Mouse (Mus musculus) heart, embryonic 13.5 days (tissue): ENCODE results near the gene Sele. TPM values are rescaled to one million over a fixed set of nuclear protein-coding genes. Genes with fewer than 3 reads are reported as not detected.

ENCODE experiments used
- ATAC-seq: fragments of 200-750 bp; cut with Nextera tagmentation; 2 replicates; pipeline ENCODE4 v1.8.0; 2017; ENCODE audit warnings: moderate TSS enrichment; ENCODE audit not compliant: insufficient number of reproducible peaks, low FRiP score, low TSS enrichment; ENCODE audit errors: extremely low read depth
- H3K27ac ChIP-seq: fragments of 300-500 bp; sonication (generic); replicated peaks from 2 replicates; pipeline ENCODE4 v1.5.1; 2015; ENCODE audit warnings: moderate library complexity, mild to moderate bottlenecking, inconsistent platforms
- H3K27me3 ChIP-seq: fragments of 300-500 bp; sonication (generic); replicated peaks from 2 replicates; pipeline ENCODE4 v1.6.1; 2015; ENCODE audit warnings: mild to moderate bottlenecking, inconsistent platforms
- H3K36me3 ChIP-seq: fragments of 300-500 bp; sonication (generic); 2 replicates; pipeline ENCODE4 v1.6.1; 2015; ENCODE audit warnings: mild to moderate bottlenecking, inconsistent platforms
- H3K4me1 ChIP-seq: fragments of 300-500 bp; sonication (generic); 2 replicates; pipeline ENCODE4 v1.6.1; 2015; ENCODE audit warnings: inconsistent platforms
- H3K4me2 ChIP-seq: fragments of 300-500 bp; sonication (generic); 2 replicates; pipeline ENCODE4 v1.6.1; 2015; ENCODE audit warnings: inconsistent platforms, mild to moderate bottlenecking, moderate library complexity
- H3K4me3 ChIP-seq: fragments of 300-500 bp; sonication (generic); 2 replicates; pipeline ENCODE4 v1.5.1; 2015; ENCODE audit warnings: moderate library complexity, mild to moderate bottlenecking, inconsistent platforms
- H3K9ac ChIP-seq: fragments of 300-500 bp; sonication (generic); 2 replicates; pipeline ENCODE4 v1.6.1; 2015; ENCODE audit warnings: inconsistent platforms, mild to moderate bottlenecking, moderate library complexity
- H3K9me3 ChIP-seq: fragments of 300-500 bp; sonication (generic); 2 replicates; pipeline ENCODE4 v1.6.1; 2016; ENCODE audit warnings: inconsistent platforms
- WGBS: fragments of 180-500 bp; shearing (Covaris S2); methylation state at CpG from one replicate; pipeline ENCODE4 v1.1.7; 2015; ENCODE audit warnings: mixed read lengths; 5-methylcytosine and 5-hydroxymethylcytosine counted together
- polyA plus RNA-seq: library from polyadenylated mRNA; unstranded; fragments of >200 nt; fragmentation: Nextera tagmentation; extraction: Ambion mirVana; gene quantifications from 2 replicates; pipeline ENCODE4 v1.2.1, GENCODE M21; 2015

Sele gene
- polyA plus RNA-seq, 1 experiment from 2014 or later = 0.57 TPM

DNA sequence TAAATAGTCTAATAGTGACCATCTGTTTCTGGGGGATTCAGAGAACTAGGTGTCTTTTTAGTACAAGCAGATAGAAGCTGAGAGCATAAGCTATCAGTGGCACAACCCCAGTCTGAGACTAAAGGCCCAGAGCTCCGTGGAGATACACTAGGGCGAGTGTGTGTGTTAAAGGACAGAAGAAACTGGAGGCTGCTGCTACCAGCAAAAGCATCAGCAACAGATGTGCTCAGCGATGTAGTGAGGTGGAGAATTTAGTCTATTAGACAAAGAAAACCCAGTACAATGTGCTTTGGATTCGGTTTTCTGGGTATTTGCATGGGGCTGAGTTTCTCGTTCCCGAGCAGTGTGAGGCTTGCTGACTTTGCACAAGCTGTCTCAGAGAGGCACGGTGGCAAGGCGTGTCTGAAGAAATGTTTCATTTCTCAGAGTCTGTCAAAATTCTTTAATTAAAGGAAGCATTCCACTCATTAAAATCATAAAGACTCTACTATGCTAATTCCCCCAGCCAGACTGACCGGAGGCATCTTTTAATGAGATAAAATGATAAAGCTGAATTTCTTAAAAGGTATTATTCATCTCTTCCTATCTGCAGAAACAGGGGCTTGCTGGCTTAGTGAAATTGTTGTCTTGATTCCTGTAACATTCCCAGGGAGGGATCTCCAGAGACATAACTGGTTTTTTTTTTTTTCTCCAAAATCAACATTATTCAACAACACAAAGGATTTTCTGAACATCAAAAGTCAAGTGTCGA is 7.5 kb upstream of the Sele start:
- Histone ChIP-seq H3K36me3 (no peaks in the 10 kb centered on the region), H3K4me3 (no peak overlapping the region), H3K27ac (no peak overlapping the region), H3K4me1 (peaks cover 20% of the 10 kb centered on the region), H3K9me3 (no peaks in the 10 kb centered on the region), H3K4me2 (no peak overlapping the region), H3K27me3 (no peaks in the 10 kb centered on the region), H3K9ac (no peak overlapping the region)
- ATAC-seq = no peak
- 64% methylated on average over 10 of the region's 10 CpGs for WGBS

- no peak; the same call in 1 of the 2 replicates for ATAC-seq
- peak overlapping the region; percentile 51 for H3K27ac ChIP-seq
Observed at GRCm38 (mm10) chr1:164043549-164043948, 4.5 kb upstream of the Sele start.

DNA sequence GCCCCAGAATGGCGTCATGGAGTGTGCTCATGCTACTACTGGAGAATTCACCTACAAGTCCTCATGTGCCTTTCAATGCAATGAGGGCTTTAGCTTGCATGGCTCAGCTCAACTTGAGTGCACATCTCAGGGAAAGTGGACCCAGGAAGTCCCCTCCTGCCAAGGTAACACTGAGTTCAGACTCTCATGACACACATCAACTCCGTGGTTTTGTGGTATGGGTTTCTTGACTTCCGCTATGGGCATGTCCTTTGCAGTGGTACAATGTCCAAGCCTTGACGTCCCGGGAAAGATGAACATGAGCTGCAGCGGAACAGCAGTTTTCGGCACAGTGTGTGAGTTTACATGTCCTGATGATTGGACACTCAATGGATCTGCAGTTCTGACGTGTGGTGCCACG is 5.5 kb downstream of the Sele start:
- H3K9ac ChIP-seq = no peak overlapping the region
- no peak overlapping the region for H3K4me2 ChIP-seq
- H3K27me3 ChIP-seq = no peaks in the 10 kb centered on the region
- no peaks in the 10 kb centered on the region for H3K36me3 ChIP-seq
- 0 out of 2 replicates have a peak, but pooled peaks cover 2% of the 10 kb centered on the region for H3K4me1 ChIP-seq
- H3K4me3 ChIP-seq = no peak overlapping the region
- 76% methylated on average over 9 of the region's 9 CpGs for WGBS
- ATAC-seq = no peak
- no peak overlapping the region for H3K27ac ChIP-seq
- H3K9me3 ChIP-seq = no peaks in the 10 kb centered on the region

More at GRCm38 (mm10) chr1:164043549-164043948, 4.5 kb upstream of the Sele start:
- Histone ChIP-seq H3K4me3 (no peak overlapping the region), H3K9me3 (no peaks in the 10 kb centered on the region), H3K4me1 (peaks cover 21% of the 10 kb centered on the region), H3K27me3 (no peaks in the 10 kb centered on the region), H3K4me2 (no peak overlapping the region), H3K36me3 (no peaks in the 10 kb centered on the region), H3K9ac (no peak overlapping the region)
- WGBS = 33% methylated on average over 3 of the region's 3 CpGs

GRCm38 (mm10) chr1:164054800-164055199 is 6.8 kb downstream of the Sele start:
- no peak for ATAC-seq
- no peak overlapping the region for H3K4me3 ChIP-seq
- no peak overlapping the region for H3K9ac ChIP-seq
- no peaks in the 10 kb centered on the region for H3K4me1 ChIP-seq
- WGBS = 34% methylated on average over 2 of the region's 2 CpGs
- no peak overlapping the region for H3K4me2 ChIP-seq
- H3K27ac ChIP-seq = no peak overlapping the region
- no peaks in the 10 kb centered on the region for H3K9me3 ChIP-seq
- H3K27me3 ChIP-seq = no peaks in the 10 kb centered on the region
- no peaks in the 10 kb centered on the region for H3K36me3 ChIP-seq

GRCm38 (mm10) chr1:164060071-164060470 is 12.0 kb downstream of the Sele start:
- no peak overlapping the region for H3K9ac ChIP-seq
- ATAC-seq = no peak
- H3K27me3 ChIP-seq = no peaks in the 10 kb centered on the region
- no peaks in the 10 kb centered on the region for H3K9me3 ChIP-seq
- no peak overlapping the region for H3K27ac ChIP-seq
- no peak overlapping the region for H3K4me3 ChIP-seq
- no peaks in the 10 kb centered on the region for H3K36me3 ChIP-seq
- WGBS = 79% methylated on average over 4 of the region's 4 CpGs
- H3K4me1 ChIP-seq = no peaks in the 10 kb centered on the region
- no peak overlapping the region for H3K4me2 ChIP-seq

- 32% methylated on average over 4 of the region's 4 CpGs for WGBS
- Histone ChIP-seq H3K27me3 (no peaks in the 10 kb centered on the region), H3K36me3 (no peaks in the 10 kb centered on the region), H3K9me3 (no peaks in the 10 kb centered on the region), H3K27ac (no peak overlapping the region), H3K4me3 (no peak overlapping the region), H3K4me1 (no peaks in the 10 kb centered on the region), H3K4me2 (no peak overlapping the region), H3K9ac (no peak overlapping the region)
- ATAC-seq = no peak
Observed at GRCm38 (mm10) chr1:164061278-164061677, 13.2 kb downstream of the Sele start.

DNA sequence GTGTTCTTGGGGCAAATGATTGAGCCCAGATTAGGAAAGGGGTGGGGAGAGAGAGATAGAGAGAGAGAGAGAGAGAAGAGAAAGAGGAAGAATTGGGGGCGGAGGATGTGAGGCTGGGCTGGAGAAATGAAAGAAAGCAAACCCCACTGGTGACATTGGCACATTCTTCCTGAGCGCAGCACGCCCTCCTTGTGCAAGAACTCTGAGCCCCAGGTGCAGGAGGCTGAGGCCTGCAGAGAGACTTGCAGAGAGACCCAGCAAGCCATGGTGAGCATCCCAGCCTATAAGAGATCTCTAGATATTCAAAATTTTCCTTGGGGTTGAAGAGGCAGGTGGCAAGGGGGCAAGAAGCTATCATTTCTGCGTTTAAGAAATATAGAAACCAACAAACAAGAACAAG is 13.9 kb downstream of the Sele start, which contains the start of gene Sell:
Gene Sell (plus strand): TSS at position 58 of the 400 bp plus-strand sequence.
- no peak for ATAC-seq
- WGBS = 66% methylated on average over 4 of the region's 4 CpGs

DNA sequence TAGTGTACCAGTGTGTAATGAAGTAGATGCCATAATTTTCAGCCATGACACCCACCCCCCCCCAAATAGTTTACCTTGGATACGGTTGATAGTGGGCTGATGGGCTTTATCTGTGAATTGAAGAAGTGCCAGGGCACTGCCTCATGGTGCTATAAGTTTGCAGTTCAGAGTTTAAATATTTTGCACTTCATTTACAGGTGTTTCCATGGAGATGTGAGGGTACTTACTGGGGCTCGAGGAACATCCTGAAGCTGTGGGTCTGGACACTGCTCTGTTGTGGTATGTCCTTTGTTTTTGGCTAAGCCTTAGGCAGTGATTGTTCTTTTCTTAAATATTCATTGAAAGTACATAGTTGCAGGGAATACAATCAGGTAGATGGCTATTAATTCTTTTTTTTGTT is 14.8 kb downstream of the Sele start:
- H3K4me1 ChIP-seq = no peaks in the 10 kb centered on the region
- H3K27ac ChIP-seq = no peak overlapping the region
- no peak for ATAC-seq
- H3K36me3 ChIP-seq = no peaks in the 10 kb centered on the region
- WGBS = 45% methylated on average over 2 of the region's 2 CpGs
- no peaks in the 10 kb centered on the region for H3K27me3 ChIP-seq
- H3K9me3 ChIP-seq = no peaks in the 10 kb centered on the region
- H3K9ac ChIP-seq = no peak overlapping the region
- no peak overlapping the region for H3K4me2 ChIP-seq
- H3K4me3 ChIP-seq = no peak overlapping the region

More for the DNA sequence above, 13.9 kb downstream of the Sele start, which contains the start of gene Sell:
- no peaks in the 10 kb centered on the region for H3K36me3 ChIP-seq
- no peak within 1 kb of the TSS for H3K9ac ChIP-seq
- H3K4me1 ChIP-seq = no peaks in the 10 kb centered on the region
- H3K9me3 ChIP-seq = no peaks in the 10 kb centered on the region
- no peaks in the 10 kb centered on the region for H3K27me3 ChIP-seq
- no peak within 1 kb of the TSS for H3K4me2 ChIP-seq
- no peak within 1 kb of the TSS for H3K4me3 ChIP-seq
- no peak within 1 kb of the TSS for H3K27ac ChIP-seq

- no peak overlapping the region for H3K27ac ChIP-seq
- H3K9ac ChIP-seq = no peak overlapping the region
- WGBS = 46% methylated on average over 3 of the region's 3 CpGs
- H3K36me3 ChIP-seq = no peaks in the 10 kb centered on the region
- H3K27me3 ChIP-seq = no peaks in the 10 kb centered on the region
- no peaks in the 10 kb centered on the region for H3K9me3 ChIP-seq
- ATAC-seq = no peak
- no peak overlapping the region for H3K4me2 ChIP-seq
- no peak overlapping the region for H3K4me3 ChIP-seq
- H3K4me1 ChIP-seq = no peaks in the 10 kb centered on the region
Observed at GRCm38 (mm10) chr1:164063745-164064144, 15.7 kb downstream of the Sele start.

DNA sequence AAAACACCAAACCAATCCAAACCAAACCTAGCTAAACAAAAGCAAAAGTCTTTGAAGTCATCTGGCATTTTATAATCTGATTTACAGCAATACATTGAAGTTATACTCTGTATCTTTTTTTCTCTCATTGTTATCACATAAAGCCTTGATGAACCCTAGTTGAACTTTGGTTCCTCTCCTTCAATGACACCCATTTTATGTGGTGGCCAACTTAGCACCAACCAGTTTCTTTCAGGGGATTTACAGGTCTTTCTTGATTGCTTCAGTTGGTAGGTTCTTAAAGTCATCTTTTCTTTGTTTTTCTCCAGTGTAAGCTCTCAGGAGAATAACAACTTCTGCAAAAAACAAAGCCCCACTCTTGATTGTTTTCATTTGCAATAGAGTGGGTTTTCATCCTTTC is 21.2 kb downstream of the Sele start:
- Histone ChIP-seq H3K27me3 (no peaks in the 10 kb centered on the region), H3K9me3 (no peaks in the 10 kb centered on the region), H3K36me3 (no peaks in the 10 kb centered on the region), H3K27ac (no peak overlapping the region), H3K4me2 (no peak overlapping the region), H3K4me3 (no peak overlapping the region), H3K4me1 (no peaks in the 10 kb centered on the region), H3K9ac (no peak overlapping the region)
- ATAC-seq = no peak

DNA sequence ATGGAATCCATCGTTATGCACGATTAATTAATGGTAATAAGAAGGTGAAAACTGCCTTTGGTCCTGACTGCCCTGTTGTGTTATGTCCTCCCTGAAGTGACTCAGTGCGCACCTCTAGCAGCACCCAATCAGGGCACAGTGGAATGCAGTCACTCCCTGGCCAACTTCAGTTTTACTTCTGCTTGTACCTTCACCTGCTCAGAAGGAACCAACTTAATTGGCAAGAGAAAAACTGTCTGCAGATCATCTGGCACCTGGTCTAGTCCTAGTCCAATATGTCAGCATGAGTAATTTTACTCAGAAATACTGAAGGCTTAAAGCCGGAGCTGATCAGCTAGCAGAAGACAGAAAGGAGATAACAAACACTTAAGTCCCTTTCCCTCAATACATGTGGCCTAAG is 22.4 kb downstream of the Sele start:
- no peak overlapping the region for H3K4me3 ChIP-seq
- H3K27me3 ChIP-seq = no peaks in the 10 kb centered on the region
- H3K27ac ChIP-seq = no peak overlapping the region
- no peaks in the 10 kb centered on the region for H3K9me3 ChIP-seq
- no peaks in the 10 kb centered on the region for H3K4me1 ChIP-seq
- ATAC-seq = no peak
- no peaks in the 10 kb centered on the region for H3K36me3 ChIP-seq
- WGBS = 73% methylated on average over 4 of the region's 4 CpGs
- H3K4me2 ChIP-seq = no peak overlapping the region
- H3K9ac ChIP-seq = no peak overlapping the region

DNA sequence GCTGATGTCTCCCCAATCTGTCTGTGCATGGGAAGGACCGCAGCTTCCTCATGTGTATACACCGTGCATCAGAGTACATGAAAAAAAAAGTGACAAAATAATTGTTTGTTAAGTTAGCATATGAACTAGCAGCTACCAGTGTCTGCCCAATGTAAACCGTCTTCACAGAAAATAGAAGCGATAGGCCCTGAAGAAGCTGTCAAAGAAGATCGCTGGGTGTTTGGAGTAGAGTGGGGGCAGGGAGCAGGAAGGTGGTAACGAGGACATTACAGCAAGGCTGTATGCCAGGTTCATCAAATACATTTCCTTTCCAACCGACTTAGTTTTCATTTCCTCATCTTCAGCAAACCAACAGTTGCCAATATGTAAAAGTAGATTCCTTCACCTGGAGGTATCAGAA is 23.1 kb downstream of the Sele start:
- no peaks in the 10 kb centered on the region for H3K9me3 ChIP-seq
- H3K9ac ChIP-seq = no peak overlapping the region
- no peaks in the 10 kb centered on the region for H3K36me3 ChIP-seq
- no peak for ATAC-seq
- H3K4me1 ChIP-seq = no peaks in the 10 kb centered on the region
- H3K4me2 ChIP-seq = no peak overlapping the region
- H3K4me3 ChIP-seq = no peak overlapping the region
- no peak overlapping the region for H3K27ac ChIP-seq
- WGBS = 70% methylated on average over 7 of the region's 7 CpGs
- no peaks in the 10 kb centered on the region for H3K27me3 ChIP-seq
